Mouse (Mus musculus): Measurements from ENCODE around the gene Hnrnpk. TPM values are rescaled to one million over a fixed set of nuclear protein-coding genes. Genes with fewer than 3 reads are reported as not detected.
A peak's percentile ranks its signal among the peaks of the same experiment; 100 is the strongest.
"Not testable (repeated sequence)": the region's sequence is repeated elsewhere in the genome, so short reads cannot be mapped to it uniquely, and the experiment has no call there.

The Hnrnpk gene
- polyA plus RNA-seq, 2 experiments from 2014 or later = 2,078 to 2,363 TPM

- ATAC-seq = peak; percentile 82
These were observed 15.2 kb downstream of the Hnrnpk start for GRCm38 (mm10) chr13:58387948-58388347.

GRCm38 (mm10) chr13:58385547-58385920 is 17.6 kb downstream of the Hnrnpk start:
- ATAC-seq = peak; percentile 0

GRCm38 (mm10) chr13:58384779-58385546 is 18.2 kb downstream of the Hnrnpk start, which contains the start of gene 2210016F16Rik:
TSS of gene 2210016F16Rik (minus strand) at chr13:58385225.
- peak; percentile 46 for ATAC-seq

- ATAC-seq = no peak
These were observed 18.8 kb downstream of the Hnrnpk start for GRCm38 (mm10) chr13:58384371-58384770.

GRCm38 (mm10) chr13:58373153-58373470 is 30.0 kb downstream of the Hnrnpk start:
- ATAC-seq = no peak

GRCm38 (mm10) chr13:58372278-58373152 is 30.6 kb downstream of the Hnrnpk start:
- no peak for ATAC-seq

- ATAC-seq = no peak
These were observed 34.3 kb downstream of the Hnrnpk start for GRCm38 (mm10) chr13:58368835-58369234.

GRCm38 (mm10) chr13:58367641-58368040 is 35.5 kb downstream of the Hnrnpk start:
- ATAC-seq = no peak

GRCm38 (mm10) chr13:58366373-58366772 is 36.8 kb downstream of the Hnrnpk start:
- no peak for ATAC-seq

- not testable (repeated sequence) for ATAC-seq
These were observed 38.0 kb downstream of the Hnrnpk start for GRCm38 (mm10) chr13:58365179-58365578.

- no peak for ATAC-seq
These were observed 38.6 kb downstream of the Hnrnpk start for GRCm38 (mm10) chr13:58364353-58365175.

- ATAC-seq = peak; percentile 44
These were observed 43.9 kb downstream of the Hnrnpk start for GRCm38 (mm10) chr13:58359304-58359653.

- ATAC-seq = peak; percentile 97
These were observed 44.4 kb downstream of the Hnrnpk start, which contains the start of gene Kif27 for GRCm38 (mm10) chr13:58358629-58359303. TSS of gene Kif27 (minus strand) at chr13:58359122.

GRCm38 (mm10) chr13:58352996-58353395 is 50.1 kb downstream of the Hnrnpk start:
- no peak for ATAC-seq

GRCm38 (mm10) chr13:58350606-58351005 is 52.5 kb downstream of the Hnrnpk start:
- ATAC-seq = no peak

- no peak for ATAC-seq
These were observed 58.6 kb downstream of the Hnrnpk start for GRCm38 (mm10) chr13:58344505-58344904.

Other genes with a start within 250 kb of the Hnrnpk start
- 100 to 1,000 TPM; 260 to 314 TPM for gene Idnk, start 245.7 kb downstream of the Hnrnpk start, polyA plus RNA-seq (2017; shearing (Covaris generic))
- gene Ubqln1, start 187.7 kb downstream of the Hnrnpk start, polyA plus RNA-seq (2017; shearing (Covaris generic)) = 10 to 100 TPM; 14.2 to 21.1 TPM
- under 1 TPM; 0.52 to 0.86 TPM for gene Gkap1, start 127.6 kb downstream of the Hnrnpk start, polyA plus RNA-seq (2017; shearing (Covaris generic))
- not detected for gene Kif27, start 44.2 kb downstream of the Hnrnpk start, polyA plus RNA-seq (2017; shearing (Covaris generic))
- 10 to 100 TPM; 11.7 to 15.1 TPM for gene 2210016F16Rik, start 18.1 kb downstream of the Hnrnpk start, polyA plus RNA-seq (2017; shearing (Covaris generic))
- 10 to 100 TPM; 21.0 to 23.5 TPM for gene Rmi1, start 1.1 kb downstream of the Hnrnpk start, polyA plus RNA-seq (2017; shearing (Covaris generic))
- under 1 TPM in 1 of 2 experiments, not detected in 1; 0.63 TPM for gene Slc28a3, start 207.5 kb upstream of the Hnrnpk start, polyA plus RNA-seq (2017; shearing (Covaris generic))